Mouse (Mus musculus) G1E-ER4 (cell line): Measurements from ENCODE around the gene Vps37b. TPM values are rescaled to one million over a fixed set of nuclear protein-coding genes. Genes with fewer than 3 reads are reported as not detected.

Source experiments
- GATA1 ChIP-seq: IDR thresholded peaks from one replicate; pipeline ENCODE4 v1.8.0; 2012; ENCODE audit warnings: low read length, inconsistent platforms
- polyA plus RNA-seq: library from polyadenylated mRNA; stranded (reverse); fragments of >175 nt; gene quantifications from 2 replicates; pipeline ENCODE4 v1.2.3, GENCODE M21; 2012

Vps37b gene
- polyA plus RNA-seq, 1 experiment, result 177 TPM

DNA sequence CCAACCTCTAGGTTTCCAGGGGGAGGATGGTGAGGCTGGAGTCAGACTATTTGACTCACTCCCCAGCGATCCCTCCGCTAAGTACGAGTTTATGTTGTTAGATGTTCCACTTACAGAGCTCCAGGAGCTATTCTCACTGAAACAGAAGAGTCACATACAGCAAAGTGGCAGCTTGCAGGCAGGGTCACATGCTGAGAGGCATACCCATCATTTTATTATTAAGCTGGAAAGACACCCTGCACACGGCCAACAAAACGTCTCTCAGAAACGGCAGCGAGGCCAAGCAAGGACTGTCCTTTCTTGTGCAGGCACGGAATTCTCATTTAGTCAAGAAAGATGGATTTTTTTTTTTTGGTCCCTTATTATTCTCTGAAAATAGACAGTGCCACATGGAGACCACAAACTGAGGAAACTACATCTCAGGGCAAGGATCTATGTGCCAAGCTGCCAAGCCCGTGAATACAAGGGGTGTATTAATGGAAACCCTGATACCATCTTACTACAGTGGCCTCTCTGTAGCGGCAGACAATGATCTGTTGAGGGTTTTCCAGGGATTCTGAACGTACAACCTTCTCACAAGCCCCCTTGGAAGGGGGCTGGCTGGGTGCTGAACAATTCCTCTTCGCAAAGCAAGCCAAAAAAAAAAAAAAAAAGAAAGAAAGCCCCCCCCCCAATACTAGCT lies 1.5 kb downstream of the Vps37b start:
- TF ChIP-seq GATA1, result no peak

DNA sequence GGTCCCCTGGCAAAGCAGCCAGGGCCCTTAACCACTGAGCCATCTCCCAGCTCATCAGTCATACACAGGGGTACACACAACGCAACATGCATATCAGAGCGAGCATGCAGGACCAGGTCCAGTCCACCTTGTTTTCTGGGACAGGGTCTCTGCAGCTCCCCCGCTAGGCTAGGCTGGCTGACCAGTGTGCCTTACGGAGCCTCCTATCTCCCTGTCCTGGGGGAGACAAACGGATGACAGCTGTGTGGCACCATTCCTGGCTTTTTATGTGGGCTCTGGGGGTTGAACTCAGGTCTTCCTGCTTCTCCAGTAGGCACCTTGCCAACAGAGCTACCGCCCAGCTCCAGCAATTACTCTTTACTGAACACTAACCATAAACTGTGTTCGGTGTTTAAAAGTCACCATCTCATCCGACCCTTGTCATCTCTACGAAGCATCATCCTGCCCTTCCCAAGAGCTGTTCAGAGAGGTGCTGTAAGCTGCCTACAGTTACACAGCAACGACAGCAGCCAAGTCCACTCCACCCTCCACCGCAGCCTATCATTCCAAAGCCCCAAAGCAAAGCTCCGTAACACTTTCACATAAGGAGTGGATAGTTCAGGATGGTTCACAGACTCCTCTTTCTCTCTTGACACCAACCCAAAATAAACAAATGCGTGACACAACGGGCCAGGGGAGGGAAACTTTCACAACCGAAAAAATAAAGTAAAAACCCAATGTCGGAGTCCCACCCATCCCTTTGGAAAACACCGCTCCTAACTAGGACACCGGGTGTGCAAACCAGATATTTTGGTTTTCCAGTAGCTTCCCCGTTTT lies 2.6 kb downstream of the Vps37b start:
- TF ChIP-seq GATA1, result no peak

DNA sequence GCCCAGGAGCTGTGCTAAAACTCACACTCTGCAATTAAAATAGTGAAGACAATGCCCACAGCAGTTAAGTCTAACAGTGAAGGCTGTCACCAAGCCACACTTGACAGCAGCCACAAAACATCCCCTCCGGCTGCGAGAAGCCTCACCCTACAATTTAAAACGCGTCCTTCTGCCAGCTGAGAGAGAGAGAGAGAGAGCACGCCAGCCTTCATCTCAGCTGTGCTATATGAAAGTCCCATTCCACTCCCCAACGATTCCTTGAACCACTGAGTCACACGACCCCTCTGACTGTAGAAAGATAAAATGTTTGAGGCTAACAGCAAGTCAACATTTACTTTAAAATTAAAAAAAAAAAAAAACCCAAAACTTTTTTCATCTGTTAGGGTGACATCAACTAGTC lies 3.4 kb downstream of the Vps37b start:
- TF ChIP-seq GATA1, result no peak

DNA sequence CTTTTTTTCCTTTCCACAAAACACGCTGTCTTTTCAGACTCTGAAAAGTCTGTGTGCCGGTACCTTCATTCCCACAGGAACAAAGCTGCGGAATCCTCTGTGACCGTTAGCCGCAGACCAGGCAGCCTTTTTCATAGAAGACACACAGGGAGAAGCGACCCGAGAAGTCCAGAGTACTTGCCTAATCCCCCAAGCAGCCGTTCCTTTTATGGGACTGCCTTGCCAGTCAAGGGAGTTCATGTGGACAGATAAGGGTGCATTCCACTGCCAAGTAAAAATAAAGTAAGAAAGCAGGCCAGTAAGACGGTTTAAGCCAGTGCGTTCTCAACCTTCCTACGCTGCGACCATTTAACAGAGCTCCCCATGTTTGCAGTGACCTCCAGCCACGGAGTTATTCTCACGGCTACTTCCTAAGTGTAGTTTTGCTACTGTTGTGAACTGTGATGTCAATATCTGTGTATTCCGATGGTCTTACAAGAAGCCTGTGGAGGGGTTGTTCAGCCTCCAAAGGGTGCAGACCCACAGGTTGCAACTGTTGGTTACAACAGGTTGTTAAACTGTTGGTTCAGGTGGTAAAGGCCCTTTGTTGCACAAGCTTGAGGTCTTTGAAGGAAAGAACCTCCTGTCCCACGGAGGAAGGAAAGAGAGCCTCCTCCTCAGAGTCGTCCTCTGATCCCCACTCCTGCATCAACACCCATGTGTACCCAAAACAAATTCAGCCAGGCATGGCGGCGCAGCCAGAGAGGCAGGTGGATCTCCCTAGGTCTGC lies 4.2 kb downstream of the Vps37b start:
- TF ChIP-seq GATA1, result no peak

DNA sequence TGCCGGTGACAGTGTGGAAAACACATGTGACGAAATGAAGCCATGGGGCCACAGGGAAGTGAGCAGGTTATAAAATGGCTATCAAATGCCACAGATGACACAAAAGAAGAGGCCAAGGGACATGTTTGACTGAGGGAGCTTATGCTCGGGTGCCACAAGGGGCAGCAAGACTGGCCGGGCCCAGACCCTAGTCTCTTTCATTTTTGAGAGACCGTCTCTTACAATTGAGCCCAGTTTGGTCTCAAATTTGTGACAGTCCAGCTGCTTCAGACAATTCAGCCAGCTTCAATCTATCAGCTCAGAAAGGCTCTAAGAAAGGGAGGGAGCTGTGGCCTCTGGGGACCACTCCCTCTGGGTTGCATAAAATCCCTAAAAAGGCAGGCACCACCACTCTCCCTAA lies 5.5 kb downstream of the Vps37b start:
- no peak for TF ChIP-seq GATA1

DNA sequence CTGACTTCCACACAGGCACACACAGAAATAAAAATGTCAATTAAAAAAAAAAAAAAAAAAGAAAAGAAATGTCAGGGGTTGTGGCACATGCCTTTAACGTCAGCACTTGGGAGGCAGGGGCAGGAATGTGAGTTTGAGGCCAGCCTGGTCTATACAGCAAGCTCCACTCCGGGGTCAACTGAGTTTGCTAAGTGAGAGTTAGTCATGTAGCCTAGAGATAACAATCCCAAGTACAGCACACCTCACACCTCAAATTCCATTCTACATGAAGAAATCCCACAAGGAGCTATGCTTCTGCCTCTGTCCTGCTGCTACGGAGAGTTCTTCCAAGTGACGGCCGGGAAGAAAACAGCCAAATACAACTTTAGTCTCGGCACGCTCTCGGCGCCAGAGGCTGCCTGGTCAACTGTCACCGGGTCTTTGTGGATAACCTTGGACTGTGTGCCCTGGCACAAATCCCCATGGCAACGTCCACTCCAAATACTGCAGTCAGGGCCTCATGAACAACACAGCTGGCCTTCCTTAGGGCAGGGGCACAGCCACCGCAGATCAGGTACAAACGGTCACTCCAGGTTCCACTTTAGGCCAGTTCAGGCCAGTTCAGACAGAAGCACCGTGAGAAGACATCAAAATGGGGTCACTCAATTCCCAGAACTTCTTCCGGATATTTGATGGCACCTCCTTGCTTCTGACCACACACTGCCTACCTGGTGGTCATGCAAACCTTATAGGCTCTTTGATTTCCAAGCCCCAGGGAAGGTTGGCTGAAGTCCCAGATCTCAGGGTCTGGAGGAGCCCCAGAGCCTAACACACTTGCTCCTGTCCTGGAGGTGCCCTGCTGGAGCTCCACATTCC lies 6.3 kb downstream of the Vps37b start:
- TF ChIP-seq GATA1, result no peak

DNA sequence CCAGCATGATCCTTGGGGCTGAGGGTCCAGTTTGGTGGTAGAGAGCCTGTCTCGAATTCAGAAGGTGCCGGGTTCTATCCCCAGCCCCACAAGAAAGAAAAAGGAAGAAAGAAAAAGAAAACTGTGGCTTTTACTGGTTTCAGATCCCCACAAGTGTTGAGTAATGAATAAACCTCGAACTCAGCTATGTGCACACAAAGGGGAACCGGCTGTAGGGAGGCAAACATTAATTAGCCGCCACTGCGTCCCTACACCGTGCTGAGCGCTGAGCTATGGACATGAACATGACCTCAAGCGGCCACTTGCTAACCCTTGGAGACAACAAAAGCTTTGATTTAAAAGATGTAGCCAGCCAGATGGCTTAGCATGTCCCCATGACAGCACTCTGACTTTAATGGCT lies 6.9 kb downstream of the Vps37b start:
- TF ChIP-seq GATA1, result no peak

DNA sequence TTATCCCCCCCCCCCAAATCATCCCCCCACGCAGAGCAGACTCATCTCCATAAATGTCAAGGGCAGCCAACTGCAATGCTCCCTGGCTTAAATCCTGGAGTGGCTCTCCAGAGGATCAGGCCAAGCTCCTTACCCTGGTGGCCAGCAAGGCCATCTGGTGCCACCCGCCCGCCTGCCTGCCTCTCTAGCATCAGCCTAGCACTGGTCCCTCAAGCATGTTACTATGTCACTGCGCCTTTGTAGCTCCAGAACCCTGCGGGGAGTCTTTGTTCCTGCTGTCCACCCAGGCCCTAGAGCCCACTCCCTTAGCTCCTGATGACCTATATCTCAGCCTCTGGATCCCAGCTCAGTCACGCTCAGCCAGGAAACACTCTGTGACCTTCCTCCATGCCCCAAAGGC lies 7.4 kb downstream of the Vps37b start:
- no peak for TF ChIP-seq GATA1

DNA sequence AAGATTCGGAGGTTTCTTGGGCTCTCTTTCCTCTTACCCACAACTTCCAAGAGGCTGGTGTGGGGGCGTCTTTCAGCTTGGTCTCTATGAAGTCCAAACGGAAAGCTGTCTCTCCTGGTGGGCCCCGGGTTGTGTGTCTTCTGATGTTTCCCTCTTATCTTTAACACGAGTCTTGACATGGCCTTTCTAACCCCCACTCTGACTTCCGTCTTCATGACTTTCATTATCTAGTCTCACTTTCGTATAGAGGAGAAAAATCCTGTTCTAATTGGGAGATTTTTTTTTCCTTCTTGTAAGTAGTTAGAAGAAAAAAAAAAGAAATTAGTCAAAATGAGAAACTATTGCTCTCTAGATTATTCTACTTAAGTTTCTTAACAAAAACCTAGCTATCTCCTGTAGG lies 9.7 kb downstream of the Vps37b start:
- no peak for TF ChIP-seq GATA1

DNA sequence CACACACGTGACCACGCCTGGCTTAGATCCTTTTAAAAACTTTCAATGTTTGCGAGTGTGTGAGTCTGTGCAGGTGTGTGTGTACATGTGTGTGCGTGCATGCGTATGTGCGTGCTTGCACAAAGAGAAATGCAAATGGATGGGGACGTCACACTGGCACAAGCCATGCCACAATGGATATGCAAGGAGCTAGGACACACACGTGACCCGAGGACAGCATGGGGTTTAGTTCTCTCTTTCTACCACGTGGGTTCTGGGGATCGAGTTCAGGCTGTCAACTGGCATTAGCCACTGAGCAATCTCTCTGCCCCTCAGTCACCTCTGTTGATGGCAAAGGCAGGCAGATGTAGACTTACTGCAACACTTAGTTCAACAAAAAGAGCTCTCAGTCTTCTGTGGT lies 10.4 kb downstream of the Vps37b start:
- no peak for TF ChIP-seq GATA1

DNA sequence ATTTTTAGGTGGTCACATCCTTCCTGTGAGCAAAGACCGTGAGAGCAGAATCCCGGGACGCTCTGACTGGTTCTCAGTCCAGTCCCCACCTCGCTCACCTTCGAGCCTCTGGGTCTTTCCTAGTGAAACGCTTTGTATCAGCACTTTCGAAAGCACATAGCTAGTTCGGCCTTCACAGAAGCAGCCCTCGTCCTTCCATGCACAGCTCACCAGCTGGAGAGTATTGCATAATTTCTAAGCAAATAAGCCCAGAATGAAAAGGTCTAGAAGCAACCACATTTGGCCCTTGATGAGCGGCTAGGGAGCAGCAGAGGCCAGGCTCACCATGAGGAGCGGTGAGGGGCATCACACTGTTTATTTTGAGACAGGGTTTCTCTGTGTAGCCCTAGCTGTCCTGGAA lies 10.9 kb downstream of the Vps37b start:
- no peak for TF ChIP-seq GATA1

DNA sequence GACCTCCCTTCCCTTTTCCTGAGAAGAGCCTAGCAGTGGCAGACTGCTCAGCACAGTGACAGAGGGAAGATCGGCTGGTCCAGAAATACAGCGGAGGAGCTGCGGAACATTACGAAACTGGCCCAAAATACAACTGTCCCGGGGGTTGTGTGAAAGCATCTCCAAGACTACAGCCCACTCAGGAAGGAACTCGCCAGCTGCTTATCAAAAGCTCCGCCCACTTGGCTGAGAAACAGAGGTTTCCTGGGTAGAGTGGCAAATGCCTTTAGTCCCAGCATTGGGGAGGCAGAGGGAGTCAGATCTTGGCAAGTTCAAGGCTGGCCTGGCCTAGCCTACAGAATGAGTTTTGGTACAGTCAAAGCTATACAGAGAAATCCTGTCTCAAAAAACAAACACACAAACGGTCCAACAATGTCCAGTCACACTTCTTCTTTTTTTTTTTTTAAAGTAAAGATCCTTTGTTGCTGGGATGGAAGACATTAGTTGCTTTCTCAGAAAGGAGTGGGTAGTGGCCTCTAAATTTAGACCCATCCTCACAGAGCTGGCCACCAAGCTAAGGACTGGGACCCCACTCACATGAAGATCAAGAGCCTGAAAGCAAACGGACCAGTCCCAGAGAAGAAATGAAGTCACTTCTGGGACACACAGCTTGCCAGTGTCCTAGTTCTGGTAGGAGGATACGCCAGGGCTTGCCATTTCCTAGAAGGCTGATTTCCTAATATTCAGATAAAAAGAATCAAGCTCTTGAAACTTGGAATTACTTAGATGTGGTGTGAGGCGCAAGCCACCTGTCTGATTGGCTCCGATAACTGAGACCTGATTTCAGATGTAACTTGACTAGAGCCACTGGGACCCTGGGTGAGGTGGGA lies 12.5 kb downstream of the Vps37b start:
- no peak for TF ChIP-seq GATA1

DNA sequence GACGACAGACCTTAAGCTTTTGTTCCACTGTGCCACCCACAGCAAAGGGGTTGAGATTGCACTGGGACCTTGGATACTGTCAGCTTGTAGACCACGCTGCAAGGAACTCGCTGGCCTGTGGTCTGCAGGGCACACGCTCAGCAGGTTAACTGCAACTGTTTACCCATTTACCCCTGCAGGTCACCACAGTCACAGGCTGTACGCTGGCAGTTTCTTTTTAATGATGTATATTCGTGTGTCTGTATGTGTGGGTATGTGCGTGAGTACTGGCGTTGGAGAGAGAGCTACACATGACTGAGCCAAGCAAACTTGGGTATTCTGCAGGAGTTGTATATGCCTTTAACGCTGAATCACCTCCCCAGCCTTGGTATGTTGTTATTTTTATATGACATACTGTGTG lies 13.4 kb downstream of the Vps37b start:
- no peak for TF ChIP-seq GATA1

DNA sequence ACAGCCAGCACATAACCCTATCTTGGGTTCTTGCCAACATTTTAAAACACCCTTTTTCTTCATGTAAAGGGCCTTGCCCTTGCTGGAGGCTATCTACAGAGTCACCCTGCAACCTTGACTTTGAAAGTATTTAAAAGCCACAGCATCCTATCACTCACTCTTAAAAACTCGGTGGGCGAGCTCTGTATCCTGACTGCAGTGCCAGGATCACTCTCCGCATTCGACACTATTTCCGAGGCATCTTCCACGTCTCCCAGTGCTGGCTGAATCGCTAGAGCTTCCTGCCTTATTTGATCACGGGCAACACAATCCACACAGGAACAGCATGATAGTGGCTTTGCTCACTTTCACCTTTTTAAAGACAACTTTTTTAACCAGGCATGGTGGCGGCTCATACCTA lies 14.1 kb downstream of the Vps37b start:
- no peak for TF ChIP-seq GATA1
